Mouse (Mus musculus): ENCODE data around the gene Psmd6.

DNA sequence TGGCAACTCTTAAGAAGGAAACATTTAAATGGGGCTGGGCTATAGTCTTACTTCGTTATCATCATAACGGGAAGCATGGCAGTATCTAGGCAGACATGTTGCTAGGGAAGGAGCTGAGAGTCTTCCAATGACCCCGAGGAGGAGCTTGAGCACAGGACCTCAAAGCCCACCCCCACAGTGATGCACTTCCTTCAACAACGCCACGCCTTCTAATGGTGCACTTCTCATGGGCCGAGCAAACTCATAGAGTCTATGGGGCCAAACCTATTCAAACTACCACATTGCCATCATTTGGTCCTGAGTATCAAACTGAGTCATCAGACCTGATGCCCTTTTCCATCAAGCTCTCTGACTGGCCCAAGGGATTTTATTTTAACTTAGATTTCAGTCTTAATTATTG is 30.2 kb downstream of the Psmd6 start:
- no peak for TF ChIP-seq CTCF (IDR thresholded peaks at IDR 0.05; ENCODE audit: borderline replicate concordance, insufficient read depth, low read length)
- TF ChIP-seq POLR2A (IDR thresholded peaks at IDR 0.05; ENCODE audit: low read depth, low read length): no peak

Measured in embryonic fibroblast, embryonic 13.5 days (primary cell).